Mouse (Mus musculus) liver, adult 2 months (tissue): ENCODE results near the gene Rtn4ip1. TPM values are rescaled to one million over a fixed set of nuclear protein-coding genes. Genes with fewer than 3 reads are reported as not detected.

Experiments used
- DNase-seq: peaks from one replicate; pipeline ENCODE4 v3.0.0-alpha.2; 2011; ENCODE audit warnings: low read depth, low spot score; ENCODE audit errors: extremely low read depth
- H3K27ac ChIP-seq: fragments of 200-500 bp; replicated peaks from 2 replicates; pipeline ENCODE4 v1.5.1; 2012; ENCODE audit warnings: low read depth, mild to moderate bottlenecking, control low read depth, inconsistent platforms, low read length; ENCODE audit not compliant: insufficient read depth
- H3K27me3 ChIP-seq: fragments of 200-500 bp; 2 replicates; pipeline ENCODE4 v1.6.1; 2012; ENCODE audit warnings: mild to moderate bottlenecking, moderate library complexity, low read length, inconsistent platforms; ENCODE audit not compliant: control insufficient read depth, insufficient read depth
- H3K36me3 ChIP-seq: fragments of 200-500 bp; 2 replicates; pipeline ENCODE4 v1.6.1; 2012; ENCODE audit warnings: low read length, inconsistent platforms; ENCODE audit not compliant: control insufficient read depth, insufficient read depth
- H3K4me1 ChIP-seq: fragments of 200-500 bp; 2 replicates; pipeline ENCODE4 v1.6.1; 2011; ENCODE audit warnings: low read length; ENCODE audit not compliant: control insufficient read depth, insufficient read depth
- H3K4me3 ChIP-seq: fragments of 200-500 bp; 2 replicates; pipeline ENCODE4 v1.5.1; 2011; ENCODE audit warnings: low read depth, mild to moderate bottlenecking, control low read depth, low read length, moderate library complexity; ENCODE audit not compliant: insufficient read depth
- H3K79me2 ChIP-seq: fragments of 200-500 bp; 2 replicates; pipeline ENCODE4 v1.6.1; 2012; ENCODE audit warnings: inconsistent platforms, mild to moderate bottlenecking, low read length, moderate library complexity; ENCODE audit not compliant: control insufficient read depth, insufficient read depth
- H3K9ac ChIP-seq: fragments of 200-500 bp; 2 replicates; pipeline ENCODE4 v1.6.1; 2012; ENCODE audit warnings: low read depth, mild to moderate bottlenecking, control low read depth, inconsistent platforms, low read length
- CTCF ChIP-seq: fragments of 200-500 bp; IDR thresholded peaks from 2 replicates; pipeline ENCODE4 v1.5.1; 2011; ENCODE audit warnings: low read depth, low read length, control low read depth
- POLR2A ChIP-seq: fragments of 200-500 bp; IDR thresholded peaks from 2 replicates; pipeline ENCODE4 v1.6.1; 2011; ENCODE audit warnings: low read length, control low read depth; ENCODE audit not compliant: insufficient read depth; ENCODE audit errors: extremely low read depth
- WGBS: fragments of 180-500 bp; shearing (Covaris S2); methylation state at CpG from one replicate; pipeline ENCODE4 v1.1.7; 2018; 5-methylcytosine and 5-hydroxymethylcytosine counted together
- polyA plus RNA-seq: library from polyadenylated mRNA; depleted of rRNA; stranded (reverse); fragments of >200 nt; gene quantifications from 2 replicates; pipeline ENCODE4 v1.2.3, GENCODE M21; 2012
- total RNA-seq: library from RNA; depleted of rRNA; stranded (reverse); fragments of >200 nt; gene quantifications from 2 replicates; pipeline ENCODE4 v1.2.3, GENCODE M21; 2014

Rtn4ip1 gene
- total and polyA plus RNA-seq, 2 experiments, result 12.8 to 13.8 TPM

DNA sequence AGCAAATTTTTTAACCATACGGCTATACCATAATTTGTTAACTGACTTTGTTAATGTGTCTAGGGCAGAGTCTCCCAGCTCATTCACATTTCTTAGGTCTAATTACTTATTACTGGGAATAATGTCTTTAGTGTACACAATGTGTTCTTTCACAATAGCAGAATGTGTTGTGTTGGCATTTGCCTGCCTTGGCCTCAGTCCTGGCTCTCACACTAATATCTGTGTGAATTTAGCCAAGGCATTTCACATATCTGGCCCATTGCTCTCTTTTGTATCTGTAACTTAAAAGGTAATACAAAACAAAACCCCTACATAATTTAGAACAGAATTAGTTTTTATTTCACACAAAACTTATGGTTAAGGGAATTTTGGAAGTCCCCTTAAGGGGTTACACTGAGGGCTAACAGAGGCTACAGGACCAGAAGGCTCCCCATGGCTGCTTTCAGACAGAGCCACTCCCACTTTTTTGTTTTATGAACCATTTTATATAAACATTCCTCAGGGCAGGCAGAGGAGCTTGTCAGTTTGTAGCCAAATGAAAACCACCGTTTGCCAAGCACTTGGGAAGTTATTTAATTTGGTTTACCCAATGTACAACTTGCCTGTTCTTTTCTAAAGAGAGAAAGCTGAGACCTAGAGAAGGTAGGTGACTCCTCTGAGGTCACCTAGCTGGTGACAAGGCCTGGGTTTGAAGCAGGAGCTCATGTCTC is 98.7 kb downstream of the Rtn4ip1 start:
- no peak overlapping the region for H3K9ac ChIP-seq
- WGBS, result 32% methylated on average over 2 of the region's 2 CpGs
- DNase-seq, result peak; percentile 65

DNA sequence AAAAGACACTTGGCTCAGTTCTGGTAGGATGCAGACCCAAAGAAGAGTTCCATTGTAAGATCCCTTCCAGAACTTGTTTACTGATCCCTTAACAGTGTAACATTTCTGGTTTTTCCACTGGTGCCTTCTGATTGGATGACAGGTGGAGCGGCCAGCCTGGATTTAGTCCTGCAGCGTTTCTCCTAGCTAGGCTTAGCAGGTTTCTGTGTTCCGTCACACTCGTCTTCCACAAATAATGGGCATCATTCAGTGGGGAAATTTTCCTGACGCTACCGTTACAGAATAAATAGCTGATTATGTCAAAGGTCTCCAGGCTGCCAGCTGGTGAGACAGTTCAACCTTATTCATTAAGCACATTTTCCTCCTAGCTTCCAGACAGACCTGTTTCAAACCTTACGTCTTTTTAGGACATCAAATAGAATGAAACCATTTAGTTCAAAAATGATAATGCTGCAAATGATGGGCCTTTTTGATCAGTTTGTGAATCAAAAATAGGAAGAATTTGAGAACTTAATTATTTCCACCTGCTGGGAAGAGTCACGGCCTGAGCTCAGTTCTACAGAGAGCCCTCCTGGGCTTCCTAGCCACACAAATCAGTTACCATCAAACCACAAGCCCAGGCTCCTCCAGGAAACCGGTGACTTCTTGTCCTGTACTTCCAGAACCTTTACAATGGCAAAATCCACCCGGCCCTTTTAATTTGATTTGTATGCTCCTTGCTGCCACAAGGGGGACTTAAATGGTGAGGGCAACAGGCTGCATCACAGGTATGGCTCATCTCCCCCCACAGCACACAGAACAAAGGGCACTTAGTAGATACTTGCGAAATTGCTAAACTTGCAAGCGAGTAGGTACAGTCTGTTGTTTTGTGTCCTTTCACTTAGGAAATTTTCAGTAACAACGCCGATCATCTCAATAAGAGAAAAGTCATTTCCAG is 100.7 kb downstream of the Rtn4ip1 start:
- TF ChIP-seq CTCF (peak; percentile 60), POLR2A (no peak)
- H3K36me3 ChIP-seq, result no peaks in the 10 kb centered on the region
- peak; percentile 93 for DNase-seq
- H3K27me3 ChIP-seq, result no peaks in the 10 kb centered on the region
- peaks cover 9% of the 10 kb centered on the region; the same call in 1 of the 2 replicates for H3K79me2 ChIP-seq
- H3K4me3 ChIP-seq, result peak overlapping the region; percentile 7; the same call in 1 of the 2 replicates
- no peak overlapping the region for H3K9ac ChIP-seq
- peak overlapping the region; percentile 41 for H3K27ac ChIP-seq
- 17% methylated on average over 14 of the region's 14 CpGs for WGBS
- peaks cover 9% of the 10 kb centered on the region for H3K4me1 ChIP-seq

More for the DNA sequence above, 98.7 kb downstream of the Rtn4ip1 start:
- H3K4me3 ChIP-seq, result no peak overlapping the region
- H3K27ac ChIP-seq, result no peak overlapping the region
- H3K79me2 ChIP-seq, result peaks cover 9% of the 10 kb centered on the region; the same call in 1 of the 2 replicates
- peaks cover 1% of the 10 kb centered on the region; the same call in 1 of the 2 replicates for H3K36me3 ChIP-seq
- H3K27me3 ChIP-seq, result no peaks in the 10 kb centered on the region
- no peak for TF ChIP-seq CTCF
- no peak for TF ChIP-seq POLR2A
- peaks cover 9% of the 10 kb centered on the region for H3K4me1 ChIP-seq

DNA sequence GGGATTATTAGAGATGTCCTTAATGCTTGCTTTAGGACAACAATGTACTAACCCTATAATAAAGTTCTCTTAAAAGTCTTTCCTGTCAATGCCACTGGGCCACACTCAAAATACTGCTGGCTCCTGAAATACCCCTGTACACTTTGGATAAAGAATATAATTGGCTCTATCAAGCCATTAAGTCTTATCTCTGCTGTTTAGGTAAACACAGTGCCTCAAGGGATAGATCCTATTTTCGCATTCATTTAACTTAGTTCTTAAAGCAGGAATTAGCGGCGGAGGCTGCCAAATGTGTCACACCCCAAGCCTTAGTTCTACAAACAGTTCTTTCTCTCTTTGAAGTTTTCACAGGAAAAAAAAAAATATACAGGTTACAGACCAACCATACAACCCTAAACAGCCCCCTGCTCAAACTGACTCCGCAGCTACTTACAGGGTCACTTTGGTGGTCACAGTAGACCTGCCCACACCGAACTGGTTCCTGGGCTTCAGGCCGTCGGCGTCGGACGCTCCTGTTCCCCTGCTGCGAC is 101.5 kb downstream of the Rtn4ip1 start:
- Histone ChIP-seq H3K4me3 (peak overlapping the region; percentile 99), H3K36me3 (no peaks in the 10 kb centered on the region), H3K4me1 (peaks cover 9% of the 10 kb centered on the region), H3K9ac (peak overlapping the region; percentile 99), H3K27me3 (no peaks in the 10 kb centered on the region), H3K79me2 (peaks cover 9% of the 10 kb centered on the region; the same call in 1 of the 2 replicates), H3K27ac (peak overlapping the region; percentile 96)
- no peak for DNase-seq
- no peak for TF ChIP-seq CTCF
- TF ChIP-seq POLR2A, result no peak
- WGBS, result under 1% methylated on average over 11 of the region's 11 CpGs

DNA sequence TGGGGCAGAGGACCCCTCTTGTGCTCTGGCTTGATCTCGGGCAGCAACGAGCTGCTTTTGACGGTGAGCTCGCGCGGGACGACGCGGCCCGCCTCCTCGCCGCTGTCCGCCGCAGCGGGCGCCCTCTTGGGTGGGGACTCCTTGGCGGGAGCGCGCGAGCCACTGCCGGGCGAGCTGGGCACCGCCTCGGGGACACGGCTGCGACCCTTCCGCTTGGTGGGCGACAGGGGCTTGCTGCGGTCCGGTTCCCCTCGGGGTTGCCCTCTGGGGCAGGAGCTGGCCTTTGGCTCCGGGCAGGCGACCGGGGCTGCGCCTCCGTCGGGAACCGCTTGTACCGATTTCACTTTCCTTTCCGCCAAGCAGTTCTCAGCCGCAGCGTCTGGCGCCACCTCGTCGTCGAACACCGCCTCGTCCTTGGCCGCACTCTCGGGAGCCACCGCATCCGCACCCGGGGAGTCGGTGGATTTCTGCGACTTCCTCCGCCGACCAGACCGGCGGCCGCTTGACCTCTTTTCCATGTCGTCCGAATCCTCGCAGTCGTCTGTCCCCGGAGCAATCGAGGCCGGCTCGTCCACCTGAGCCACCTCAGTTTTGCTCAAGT is 102.0 kb downstream of the Rtn4ip1 start:
- Histone ChIP-seq H3K4me1 (peaks cover 11% of the 10 kb centered on the region), H3K79me2 (peaks cover 6% of the 10 kb centered on the region; the same call in 1 of the 2 replicates), H3K27me3 (no peaks in the 10 kb centered on the region), H3K4me3 (peak overlapping the region; percentile 99), H3K9ac (peak overlapping the region; percentile 99), H3K27ac (peak overlapping the region; percentile 96), H3K36me3 (no peaks in the 10 kb centered on the region)
- peak; percentile 59 for DNase-seq
- TF ChIP-seq CTCF (peak; percentile 54), POLR2A (no peak)
- under 1% methylated on average over 68 of the region's 68 CpGs for WGBS

DNA sequence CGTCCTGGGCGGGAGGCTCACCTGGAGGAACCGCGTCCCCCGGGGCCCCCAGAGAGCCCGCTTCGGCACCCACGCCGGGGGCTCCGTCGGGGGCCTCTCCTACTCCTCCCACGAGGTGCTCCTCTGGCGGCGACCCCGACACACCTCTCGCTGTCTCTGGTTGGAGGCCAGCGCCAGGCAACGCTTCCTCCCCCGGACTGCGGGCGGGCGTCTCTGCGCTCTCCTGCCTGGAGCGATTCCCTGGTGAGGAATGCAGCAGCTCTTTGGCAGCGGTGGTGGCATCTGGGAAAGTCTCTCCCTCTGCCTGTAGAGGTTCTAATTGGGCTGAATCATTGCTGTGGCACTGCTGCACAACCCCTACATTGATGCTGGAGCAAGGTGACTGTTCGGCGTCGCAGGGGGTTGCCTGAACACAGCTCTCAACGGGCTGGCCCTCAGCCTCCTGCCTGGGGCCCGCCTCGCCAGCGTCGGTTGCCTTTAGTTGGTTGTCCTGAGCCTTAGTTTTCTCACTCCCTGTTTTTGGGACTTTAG is 102.7 kb downstream of the Rtn4ip1 start:
- Histone ChIP-seq H3K27ac (peak overlapping the region; percentile 96), H3K4me1 (peaks cover 12% of the 10 kb centered on the region), H3K79me2 (no peaks in the 10 kb centered on the region), H3K36me3 (no peaks in the 10 kb centered on the region), H3K9ac (peak overlapping the region; percentile 99), H3K27me3 (no peaks in the 10 kb centered on the region), H3K4me3 (peak overlapping the region; percentile 99)
- TF ChIP-seq CTCF, result no peak
- no peak for TF ChIP-seq POLR2A
- DNase-seq, result peak; percentile 18
- WGBS, result 2% methylated on average over 33 of the region's 33 CpGs
